Mouse (Mus musculus) liver, embryonic 14.5 days (tissue): Measurements from ENCODE around the gene Bcl2l1.

ENCODE experiments used
- CTCF ChIP-seq: IDR thresholded peaks from 2 replicates; pipeline ENCODE4 v1.5.1; 2016; ENCODE audit warnings: antibody characterized with exemption, low read depth, control low read depth
- EP300 ChIP-seq: IDR thresholded peaks from 2 replicates; pipeline ENCODE4 v1.6.1; 2016; ENCODE audit warnings: antibody characterized with exemption, low read depth

GRCm38 (mm10) chr2:152767618-152768271 is 63.8 kb downstream of the Bcl2l1 start:
- TF ChIP-seq CTCF, result peak; percentile 90
- TF ChIP-seq EP300, result 0 out of 2 replicates have a peak, but pooled peaks have one; percentile 27
